Mouse (Mus musculus) E14TG2a.4 (cell line): ENCODE measurements around the gene Sirt2.

ENCODE experiments used
- CTCF ChIP-seq: conservative IDR thresholded peaks from 2 replicates; pipeline ENCODE4 v1.5.1; 2014; ENCODE audit warnings: low read length
- POU5F1 ChIP-seq: IDR thresholded peaks from 2 replicates; pipeline ENCODE4 v1.6.1; 2014; ENCODE audit warnings: low read length, borderline replicate concordance

GRCm38 (mm10) chr7:28778825-28779224 is 12.3 kb downstream of the Sirt2 start:
- TF ChIP-seq CTCF, result no peak
- no peak for TF ChIP-seq POU5F1
